Mouse (Mus musculus): Measurements from ENCODE around the gene Glmp.
"Not testable (repeated sequence)": the region's sequence is repeated elsewhere in the genome, so short reads cannot be mapped to it uniquely, and the experiment has no call there.

Gene Glmp

GRCm38 (mm10) chr3:88375750-88376626, 51.2 kb downstream of the Glmp start:
- peak; percentile 71 for DNase-seq (ENCODE audit: low read depth, low spot score)

- not testable (repeated sequence) for DNase-seq (ENCODE audit: low read depth, low spot score)
These were observed 51.8 kb downstream of the Glmp start for GRCm38 (mm10) chr3:88376644-88377043.

GRCm38 (mm10) chr3:88378599-88378998, 53.8 kb downstream of the Glmp start, which contains the start of gene Bglap2:
Gene Bglap2 (minus strand): TSS chr3:88378699.
- DNase-seq (ENCODE audit: low read depth, low spot score), result not testable (repeated sequence)
